Mouse (Mus musculus) heart, adult 2 months (tissue): Measurements from ENCODE around the gene 1700028P14Rik.

Experiments used
- CTCF ChIP-seq: fragments of 200-600 bp; IDR thresholded peaks from 2 replicates; pipeline ENCODE4 v1.8.1; 2022; ENCODE audit warnings: antibody characterized with exemption, mild to moderate bottlenecking, moderate library complexity
- EP300 ChIP-seq: fragments of 200-500 bp; IDR thresholded peaks from 2 replicates; pipeline ENCODE4 v1.6.1; 2011; ENCODE audit warnings: low read depth, low read length, control low read depth; ENCODE audit not compliant: insufficient read depth
- POLR2A ChIP-seq: fragments of 200-500 bp; IDR thresholded peaks from 2 replicates; pipeline ENCODE4 v1.6.1; 2011; ENCODE audit warnings: mild to moderate bottlenecking, low read depth, low read length, control low read depth; ENCODE audit not compliant: insufficient read depth

DNA sequence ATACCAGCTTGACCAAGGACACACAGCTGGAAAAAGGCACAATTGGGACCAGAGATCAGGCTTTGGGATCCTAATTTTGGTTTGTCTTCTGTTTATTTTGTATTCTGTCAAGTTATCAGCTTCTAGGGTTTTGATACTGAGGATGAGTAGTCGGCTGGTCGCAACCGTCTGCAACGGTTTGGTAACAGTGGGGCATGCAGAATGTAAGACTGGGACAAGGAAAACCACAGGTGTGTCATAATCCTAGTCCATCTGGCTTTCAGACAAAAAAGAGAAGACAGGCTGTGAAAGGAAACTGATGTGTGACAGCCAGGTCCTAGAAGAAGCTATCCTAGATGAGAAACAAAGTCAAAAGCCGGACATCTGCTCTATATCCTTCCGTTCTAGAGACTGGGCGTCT is 11.5 kb upstream of the 1700028P14Rik start:
- no peak for TF ChIP-seq CTCF
- no peak for TF ChIP-seq EP300
- TF ChIP-seq POLR2A = no peak
